Mouse (Mus musculus) right cerebral cortex, postnatal 25 days (tissue): ENCODE data around the gene Tnfaip1.

ENCODE experiments used
- DNase-seq: peaks from one replicate; pipeline ENCODE4 v3.0.0; 2022

Tnfaip1 gene

GRCm38 (mm10) chr11:78499004-78499403, 37.1 kb downstream of the Tnfaip1 start, which contains the start of gene Vtn:
Gene Vtn (plus strand): TSS chr11:78499091.
- no peak for DNase-seq

GRCm38 (mm10) chr11:78497544-78498522, 38.3 kb downstream of the Tnfaip1 start, which contains the start of gene Sarm1:
Gene Sarm1 (minus strand): TSS chr11:78497754.
- DNase-seq = peak; percentile 96

GRCm38 (mm10) chr11:78497071-78497541, 39.0 kb downstream of the Tnfaip1 start:
- peak; percentile 63 for DNase-seq

- no peak for DNase-seq
Observed at GRCm38 (mm10) chr11:78495904-78496303, 40.2 kb downstream of the Tnfaip1 start.

- DNase-seq = peak; percentile 73
Observed at GRCm38 (mm10) chr11:78490781-78491241, 45.3 kb downstream of the Tnfaip1 start.

GRCm38 (mm10) chr11:78488168-78488567, 48.0 kb downstream of the Tnfaip1 start:
- peak; percentile 59 for DNase-seq

- no peak for DNase-seq
Observed at GRCm38 (mm10) chr11:78483639-78484038, 52.5 kb downstream of the Tnfaip1 start.

GRCm38 (mm10) chr11:78475289-78475688, 60.8 kb downstream of the Tnfaip1 start:
- DNase-seq = no peak
